Mouse (Mus musculus): Measurements from ENCODE around the gene Hpn.
A peak's percentile ranks its signal among the peaks of the same experiment; 100 is the strongest.

The Hpn gene

DNA sequence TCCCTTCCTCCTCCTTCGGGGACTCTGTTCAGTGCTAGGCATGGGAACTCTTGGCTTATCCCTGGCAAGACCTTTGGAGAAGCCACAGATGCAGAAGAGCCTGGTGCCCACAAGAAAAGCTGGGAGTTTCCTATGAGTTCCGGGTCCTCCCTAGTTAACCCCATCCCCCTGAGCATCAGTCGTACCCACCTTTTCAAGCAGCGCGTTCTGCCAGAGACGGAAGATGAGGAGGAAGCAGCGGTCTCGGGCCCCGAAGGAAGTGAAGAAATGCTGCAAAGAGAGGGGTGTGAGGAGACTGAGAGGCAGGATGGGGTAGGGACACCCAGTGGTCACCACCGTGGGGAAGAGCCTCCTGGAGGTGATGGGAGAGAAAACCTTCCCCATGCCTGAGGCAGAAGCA is 25.9 kb upstream of the Hpn start:
- no peak for DNase-seq (ENCODE audit: low spot score)

DNA sequence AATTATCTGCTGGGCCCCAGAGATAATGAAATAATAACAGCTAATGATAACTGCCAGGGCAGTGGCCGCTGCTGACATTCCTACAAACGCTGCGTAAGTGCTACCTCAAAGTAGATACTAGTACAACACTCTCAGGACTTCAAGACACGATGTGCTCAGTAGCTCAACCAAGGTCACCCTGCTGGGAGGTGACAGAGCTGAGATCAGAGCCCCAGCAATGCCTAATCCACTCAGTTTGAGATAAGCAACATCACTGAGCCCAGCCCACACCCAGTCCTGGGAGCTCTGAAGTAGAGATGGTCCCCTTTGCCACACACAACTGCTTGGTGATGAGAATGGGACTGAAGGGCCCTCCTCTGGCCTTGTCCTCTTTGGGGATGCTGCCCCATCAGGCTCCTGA is 25.2 kb upstream of the Hpn start:
- DNase-seq (ENCODE audit: low spot score): no peak

DNA sequence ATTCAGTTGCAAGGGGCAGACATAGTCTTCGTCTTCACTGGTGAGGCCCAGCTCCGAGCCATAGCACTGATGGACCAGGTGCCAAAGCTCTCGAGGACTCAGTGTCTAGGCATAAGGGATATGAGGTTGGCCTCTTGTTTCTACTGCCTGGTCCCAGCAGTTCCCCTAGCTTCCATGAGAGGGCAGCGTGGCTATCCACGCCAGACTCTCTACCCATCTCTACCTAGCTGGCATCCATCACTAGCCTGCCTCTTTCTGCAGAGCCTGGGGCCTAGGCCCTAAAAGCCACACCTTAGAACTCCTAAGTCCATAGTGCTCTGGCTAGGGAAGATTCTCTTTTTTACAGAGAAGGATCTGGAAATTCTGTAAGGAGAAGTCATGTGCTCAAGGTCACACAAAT is 24.7 kb upstream of the Hpn start:
- DNase-seq (ENCODE audit: low spot score): peak; percentile 61

DNA sequence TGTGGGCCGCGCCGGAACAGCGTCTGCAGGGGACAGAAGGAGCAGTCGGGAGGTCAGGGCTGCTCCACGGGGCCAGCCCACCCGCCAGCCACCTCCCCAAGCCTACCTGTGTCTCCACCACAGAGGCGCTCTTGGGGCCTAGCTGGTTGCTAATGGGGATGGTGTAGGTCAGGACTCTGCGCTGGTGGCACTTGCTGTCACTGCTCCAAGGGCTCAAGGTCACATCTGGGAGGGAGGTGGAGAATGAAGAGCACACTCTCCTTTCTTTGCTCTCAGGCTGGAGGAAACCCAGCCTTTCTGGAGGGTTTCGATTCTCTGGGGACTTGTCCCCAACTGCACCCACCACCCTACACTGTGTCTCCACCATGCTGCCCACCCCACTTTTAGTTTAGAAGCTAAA is 20.6 kb upstream of the Hpn start:
- no peak for DNase-seq (ENCODE audit: low spot score)

DNA sequence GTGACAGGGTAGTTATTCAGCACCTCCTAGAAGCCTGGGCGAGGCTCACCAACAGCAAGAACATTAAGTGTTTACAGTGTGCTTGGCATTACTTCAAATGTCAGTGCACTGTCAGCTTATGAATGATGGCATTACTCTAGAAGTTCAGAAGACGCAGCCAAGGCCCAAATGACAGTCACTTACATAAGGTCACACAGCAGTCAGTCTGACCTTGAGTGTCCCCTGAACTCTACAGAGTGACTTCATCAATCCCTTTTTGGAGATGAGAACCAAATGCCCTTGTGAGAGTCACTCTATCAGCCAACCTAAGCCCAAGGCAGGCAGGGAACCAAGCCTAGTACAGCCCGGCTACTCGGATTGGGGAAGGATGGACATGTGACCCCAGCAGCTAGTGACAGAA is 16.8 kb upstream of the Hpn start:
- DNase-seq (ENCODE audit: low spot score): no peak

DNA sequence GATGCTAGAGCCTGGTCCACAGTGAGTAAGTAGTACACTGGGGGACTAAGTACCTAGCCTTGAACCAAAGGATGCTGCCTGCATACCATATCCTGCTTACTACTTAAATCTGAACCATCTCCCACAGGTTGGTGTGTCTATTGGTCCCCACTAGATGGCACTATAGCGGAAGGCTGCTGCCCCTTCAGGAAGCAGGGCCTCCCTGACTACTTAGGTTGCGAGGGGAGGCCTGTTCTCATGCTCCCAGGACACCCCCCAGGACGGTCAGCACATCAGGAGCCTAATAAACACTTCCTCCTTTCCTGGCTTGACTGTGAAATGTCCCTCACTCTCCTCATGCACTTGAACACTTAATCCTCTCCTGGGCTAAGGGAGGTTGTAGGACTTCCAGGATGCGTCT is 15.8 kb upstream of the Hpn start:
- DNase-seq (ENCODE audit: low spot score): peak; percentile 76

DNA sequence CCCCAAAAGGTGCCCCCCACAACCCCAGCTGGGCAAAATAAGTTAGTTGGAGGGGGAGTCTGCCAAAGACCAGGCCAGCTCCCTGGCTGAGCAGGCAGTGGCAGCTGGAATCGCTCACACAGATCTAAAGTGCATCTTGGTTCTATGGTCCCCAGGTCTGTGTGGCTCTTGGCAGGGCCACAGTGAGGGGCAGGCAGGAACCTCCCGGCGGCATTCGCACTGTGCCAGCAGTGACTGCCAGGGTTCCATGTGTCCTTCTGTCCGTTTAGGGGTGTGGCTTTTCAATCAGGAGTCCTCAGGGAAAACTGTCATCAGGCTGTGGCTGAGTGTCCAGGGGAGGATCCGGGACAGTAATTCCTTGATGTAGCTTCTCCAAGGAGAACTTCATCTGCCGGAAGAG is 15.1 kb upstream of the Hpn start:
- DNase-seq (ENCODE audit: low spot score): no peak

DNA sequence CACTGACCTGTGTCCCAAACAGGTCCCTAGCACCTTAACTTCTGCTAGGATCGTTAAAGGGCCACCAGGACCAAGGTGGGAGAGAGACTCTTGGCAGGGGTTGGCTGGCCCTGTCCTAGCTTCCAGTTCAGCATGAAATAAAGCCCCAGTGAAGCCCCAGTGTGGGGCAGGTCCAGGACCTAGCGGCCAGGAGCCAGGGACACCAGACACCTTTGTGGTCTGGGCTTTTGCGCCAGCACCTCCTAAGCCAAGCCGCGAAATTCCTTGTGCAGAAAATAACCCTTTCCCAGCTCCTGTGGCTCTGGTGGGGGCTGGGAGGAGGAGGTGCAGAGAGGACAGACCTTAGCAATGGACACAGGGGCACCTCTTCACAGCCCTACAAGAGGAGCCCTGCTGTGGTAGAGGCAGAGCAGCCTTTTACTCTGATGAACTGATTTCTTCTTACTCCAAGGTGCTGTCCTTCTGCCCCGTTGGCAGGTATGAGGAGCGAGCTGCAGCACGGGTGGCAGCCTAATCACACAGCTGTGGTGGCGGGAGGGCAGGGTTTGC is 13.1 kb upstream of the Hpn start:
- no peak for DNase-seq (ENCODE audit: low spot score)

DNA sequence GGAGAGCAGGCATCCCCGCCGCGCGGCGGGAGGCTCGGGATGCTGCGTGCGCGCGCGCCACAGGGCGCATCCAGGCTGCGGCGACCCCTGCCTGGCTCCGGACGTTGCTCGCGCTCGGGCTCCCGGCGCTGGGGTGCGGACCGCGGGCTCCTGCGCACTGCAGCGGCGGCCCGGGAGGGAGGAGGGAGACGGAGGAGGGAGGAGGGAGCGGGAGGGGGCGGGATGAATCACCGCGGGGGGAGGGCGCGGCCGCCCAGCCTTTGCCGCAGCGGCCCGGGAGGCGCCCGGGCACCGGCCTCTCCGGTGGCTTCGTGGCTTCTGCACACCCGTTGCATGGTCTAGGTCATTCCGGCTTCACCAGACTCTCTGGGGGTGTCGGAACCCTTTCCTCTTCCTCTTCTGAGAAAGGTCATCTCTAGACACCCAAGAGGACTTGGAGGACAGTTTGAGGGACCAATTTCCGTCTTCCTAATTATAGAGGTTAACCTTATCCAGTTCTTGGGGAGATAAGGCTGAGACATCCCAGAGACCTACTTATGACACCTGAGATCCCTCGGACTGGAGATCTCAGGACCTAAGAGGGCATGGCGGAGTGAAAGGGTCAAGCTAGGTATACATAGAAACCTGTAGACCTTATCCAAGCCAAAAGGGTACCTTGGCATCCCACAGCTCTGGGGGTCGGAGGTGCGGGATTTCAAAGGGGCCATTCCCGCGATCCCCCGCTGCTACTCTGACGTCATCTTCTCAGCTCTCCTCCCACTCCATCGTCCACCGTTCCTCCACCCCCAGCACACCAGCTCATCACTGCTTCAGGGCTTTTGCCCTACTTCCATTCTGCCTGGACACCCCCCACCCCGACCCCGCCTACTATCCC is 12.0 kb upstream of the Hpn start, which contains the start of gene Scn1b:
Scn1b (minus strand) TSS at position 153 of the 874 bp plus-strand sequence.
- DNase-seq (ENCODE audit: low spot score): peak; percentile 40

DNA sequence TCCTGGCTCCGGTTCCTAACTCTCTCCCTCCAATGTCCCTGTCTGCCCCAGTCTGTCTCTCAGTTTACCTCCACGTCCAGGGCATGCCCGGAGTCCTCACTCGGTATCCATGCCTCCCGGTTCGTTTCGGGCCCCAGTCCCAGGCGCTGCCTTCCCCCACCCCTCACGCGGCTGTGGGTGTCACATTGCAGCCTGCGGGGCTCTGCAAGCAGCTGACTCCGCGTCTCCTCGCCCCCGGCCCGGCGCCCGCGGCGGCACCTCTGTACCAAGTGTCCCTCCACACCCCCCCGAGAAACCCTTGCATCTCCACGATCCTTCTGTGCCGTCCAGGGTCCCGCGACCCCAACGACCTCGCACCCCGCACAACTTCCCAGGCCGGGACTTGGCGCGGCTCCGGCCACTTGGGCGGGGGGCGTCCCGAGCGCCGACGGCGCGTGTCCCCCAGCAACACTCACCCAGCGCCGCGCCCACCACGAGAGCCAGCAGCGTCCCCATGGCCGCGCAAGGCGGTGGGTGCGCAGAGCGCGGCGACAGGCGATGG is 11.2 kb upstream of the Hpn start:
- no peak for DNase-seq (ENCODE audit: low spot score)

DNA sequence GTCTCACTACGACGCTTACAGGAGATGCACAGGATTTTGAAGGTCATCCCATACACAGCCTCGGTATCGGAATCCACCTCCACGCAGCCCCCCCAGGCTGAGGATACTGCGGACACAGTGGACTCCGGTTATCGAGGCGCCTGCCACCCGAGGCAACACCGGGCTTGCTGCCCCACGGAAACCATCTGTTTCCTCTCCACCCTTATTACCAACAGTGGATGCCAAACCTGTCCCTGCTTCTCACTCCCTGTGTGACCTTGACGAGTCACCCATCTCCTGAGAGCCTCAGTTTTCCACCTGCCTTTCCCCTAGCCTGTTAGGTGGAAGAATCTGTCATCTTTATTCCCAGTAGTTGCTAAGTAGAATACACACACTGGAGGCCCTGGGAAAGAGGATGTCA is 10.0 kb upstream of the Hpn start:
- DNase-seq (ENCODE audit: low spot score): no peak

DNA sequence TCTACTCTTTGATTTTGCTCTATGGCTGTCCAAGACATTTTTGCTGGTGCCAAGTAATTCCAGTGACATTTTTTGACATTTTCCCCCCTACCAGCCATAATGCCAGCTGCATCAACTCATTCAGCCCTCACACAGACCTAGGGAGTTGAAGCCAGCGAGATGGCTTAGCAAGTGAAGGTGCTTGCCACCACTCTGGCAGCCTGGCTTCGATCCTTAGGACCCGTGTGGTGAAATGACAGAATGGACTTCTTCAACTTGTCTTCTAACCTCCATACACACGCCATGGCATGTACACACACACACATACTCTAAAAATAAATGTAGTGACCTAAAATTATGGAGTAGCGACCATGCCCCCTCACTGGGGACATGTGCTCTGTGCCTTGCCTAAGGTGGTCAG is 9.3 kb upstream of the Hpn start:
- no peak for DNase-seq (ENCODE audit: low spot score)

DNA sequence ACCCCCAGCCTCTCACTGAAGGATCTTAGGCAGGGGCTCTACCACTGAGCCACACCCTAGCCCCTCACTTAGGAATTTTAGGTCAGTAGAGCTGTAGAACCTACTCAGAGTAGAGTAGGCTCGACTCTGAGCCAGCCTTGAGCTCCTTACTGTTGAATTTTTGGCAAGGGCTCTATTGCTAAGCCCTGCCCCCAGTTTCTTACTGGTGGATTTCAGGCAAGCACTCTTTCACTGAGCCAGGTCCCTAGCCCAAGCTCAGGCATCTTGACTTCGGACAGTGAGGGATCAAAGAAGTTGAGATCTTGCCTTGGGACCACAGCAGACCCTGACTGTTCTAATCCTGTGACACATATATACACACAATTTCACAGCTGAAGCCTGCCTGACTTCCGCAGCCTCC is 8.6 kb upstream of the Hpn start:
- no peak for DNase-seq (ENCODE audit: low spot score)

DNA sequence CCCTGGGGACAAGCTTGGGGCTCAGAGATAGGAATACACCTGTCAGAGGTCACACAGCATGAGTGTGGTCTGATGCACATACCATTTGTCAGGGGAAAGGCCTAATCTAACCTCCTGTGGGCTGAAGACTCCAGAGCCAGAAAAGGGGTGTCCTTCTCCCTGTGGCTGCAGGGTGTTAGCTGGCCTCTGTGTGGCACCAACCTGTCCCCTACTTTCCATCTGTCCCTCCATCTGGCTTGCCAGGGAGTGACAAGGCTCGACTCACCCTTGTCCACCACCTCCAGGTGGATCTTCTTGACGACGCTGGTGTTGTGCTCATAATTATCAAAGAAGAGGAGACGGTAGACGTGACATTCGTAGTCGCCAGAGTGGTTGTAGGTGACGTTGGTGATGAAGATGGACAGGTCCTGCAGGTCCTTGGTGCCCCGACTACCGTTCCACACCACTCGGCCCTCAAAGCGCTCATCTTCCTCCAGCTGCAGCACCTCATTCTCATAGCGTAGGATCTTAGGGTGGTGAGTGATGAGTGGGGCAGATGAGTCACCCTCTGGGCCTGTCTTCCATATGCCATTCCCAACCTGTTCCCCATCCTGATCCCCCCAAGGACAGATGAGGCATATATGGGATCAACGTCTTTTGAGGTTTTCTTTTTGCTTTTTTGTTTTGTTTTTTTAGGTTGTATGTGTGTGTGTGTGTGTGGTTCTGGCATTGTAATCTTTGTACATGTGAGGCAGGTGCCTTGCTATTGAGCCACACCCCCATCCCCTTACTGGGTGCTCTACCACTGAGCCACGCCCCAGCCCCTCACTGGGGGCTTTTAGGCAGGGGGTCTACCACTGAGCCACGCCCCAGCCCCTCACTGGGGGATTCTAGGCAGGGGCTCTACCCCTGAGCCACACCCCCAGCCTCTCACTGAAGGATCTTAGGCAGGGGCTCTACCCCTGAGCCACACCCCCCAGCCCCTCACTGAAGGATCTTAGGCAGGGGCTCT is 7.8 kb upstream of the Hpn start:
- DNase-seq (ENCODE audit: low spot score): no peak

DNA sequence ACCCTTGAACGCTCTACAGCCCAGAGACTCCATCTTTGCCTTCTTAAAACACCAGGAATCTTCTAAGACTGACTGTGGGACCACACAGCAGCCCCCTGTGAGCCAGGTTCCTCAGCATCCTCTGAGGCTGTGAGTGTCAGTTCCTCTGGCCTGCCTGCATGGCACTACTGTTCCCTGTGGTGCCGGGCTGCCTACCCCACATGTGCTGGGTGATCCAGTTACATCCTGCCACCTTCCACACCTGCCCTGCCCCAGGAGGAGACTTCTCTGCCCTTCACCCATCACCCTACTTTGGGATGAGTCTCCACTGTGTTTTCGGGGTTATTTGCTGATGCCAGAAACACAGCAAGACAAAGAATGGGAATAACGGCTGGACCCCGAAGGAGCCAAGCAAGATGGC is 4.5 kb upstream of the Hpn start:
- DNase-seq (ENCODE audit: low spot score): no peak

DNA sequence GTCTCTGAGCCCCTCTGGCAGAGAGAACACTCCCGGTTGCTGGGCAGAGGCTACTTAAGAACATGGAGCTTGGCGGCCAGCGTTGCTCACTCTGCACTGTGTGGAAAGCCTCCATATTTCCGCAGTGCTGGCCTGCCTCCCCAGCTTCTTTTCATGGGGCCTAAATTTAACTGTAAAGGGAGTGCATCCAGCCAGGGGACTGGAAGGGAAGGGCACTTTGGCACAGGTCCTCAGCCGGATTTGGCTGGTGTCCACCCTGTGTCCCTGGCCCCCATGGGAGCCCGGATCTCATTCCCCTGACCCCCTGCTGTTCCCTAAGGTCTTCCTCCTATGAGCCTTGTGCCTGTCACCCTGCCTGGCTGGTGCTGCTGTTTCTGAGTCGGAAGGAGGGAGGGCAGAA is 3.4 kb upstream of the Hpn start:
- no peak for DNase-seq (ENCODE audit: low spot score)

DNA sequence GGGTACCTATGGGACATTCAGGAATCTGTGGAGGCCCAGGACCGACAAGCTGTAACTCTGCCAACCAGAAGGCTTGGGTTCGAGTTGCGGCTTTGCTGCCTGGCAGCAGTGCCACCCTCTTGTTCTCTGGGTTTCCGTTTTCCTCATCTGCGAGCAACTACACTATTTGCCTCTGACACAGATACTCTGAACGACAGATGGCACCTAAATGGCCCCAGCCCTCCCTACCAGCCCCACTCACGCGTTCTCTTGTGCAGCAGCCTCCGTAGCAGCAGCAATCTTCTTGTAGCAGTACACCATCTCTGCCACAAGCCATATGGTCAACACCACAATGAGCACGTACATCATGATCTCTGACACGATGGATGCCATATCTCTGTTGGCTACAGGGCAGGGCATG is 2.4 kb upstream of the Hpn start:
- no peak for DNase-seq (ENCODE audit: low spot score)

DNA sequence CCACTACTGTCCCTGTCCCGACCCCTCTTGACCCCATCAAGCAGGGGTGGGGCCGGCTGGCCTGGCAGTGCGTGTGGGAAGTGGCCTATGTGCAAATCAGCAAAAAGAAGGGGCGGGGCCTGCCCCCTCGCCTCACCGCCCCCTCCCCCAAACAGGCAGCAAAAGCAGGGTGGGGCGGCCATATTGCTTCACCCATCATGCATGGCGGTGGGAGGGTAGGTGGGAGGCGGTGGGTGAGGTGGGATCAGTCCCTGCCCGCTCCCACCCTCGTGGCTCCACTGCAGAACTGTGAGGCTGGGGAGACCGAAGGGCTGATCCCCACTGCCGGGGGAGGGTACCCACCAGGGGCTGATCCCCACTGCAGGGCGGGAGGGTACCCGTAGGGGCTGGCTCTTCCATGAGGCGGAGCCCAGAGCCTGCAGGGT is 1.6 kb upstream of the Hpn start:
- DNase-seq (ENCODE audit: low spot score): peak; percentile 42

DNA sequence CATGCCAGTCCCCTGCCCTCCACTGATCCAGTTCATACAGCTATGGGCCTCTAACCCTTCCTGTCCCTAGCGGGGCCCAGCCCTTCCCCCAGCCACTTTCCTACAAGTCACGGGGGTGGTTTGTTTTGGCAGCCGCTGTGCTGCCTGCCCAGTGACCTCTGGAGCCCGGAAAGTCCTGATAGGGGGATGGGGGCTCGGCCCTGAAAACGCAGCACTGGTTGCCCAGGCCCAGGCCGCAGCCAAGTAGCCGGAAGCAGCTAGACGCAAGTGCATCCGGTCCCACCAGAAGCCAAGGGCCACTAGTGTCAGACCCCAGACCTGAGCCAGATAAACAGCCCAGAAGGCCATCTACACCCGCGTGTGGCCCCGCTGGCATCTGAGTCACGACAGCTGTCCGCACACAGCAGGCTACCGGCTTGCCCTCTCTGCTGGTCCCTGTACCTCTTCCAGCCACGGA is 525 bp upstream of the Hpn start:
- DNase-seq (ENCODE audit: low spot score): peak; percentile 64

DNA sequence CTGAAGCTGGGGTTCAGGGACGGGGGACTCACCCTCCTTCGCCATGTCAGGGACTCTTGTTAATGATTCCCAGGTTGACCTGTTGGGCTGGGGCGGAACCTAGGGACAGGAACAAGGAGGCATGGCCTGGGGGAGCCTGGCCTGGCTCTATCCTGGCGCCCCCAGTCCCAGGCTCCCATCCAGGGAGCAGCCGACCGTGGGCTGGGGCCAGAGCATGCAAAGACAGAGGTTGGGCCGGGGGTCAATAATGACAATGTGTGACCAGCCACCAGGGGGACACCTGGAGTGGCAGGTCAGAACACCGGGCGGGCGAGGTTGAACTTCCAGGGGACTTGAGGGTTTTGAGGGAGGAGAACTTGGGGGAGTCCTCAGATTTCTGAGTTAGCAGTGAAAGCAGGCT is 444 bp downstream of the Hpn start:
- DNase-seq (ENCODE audit: low spot score): no peak

DNA sequence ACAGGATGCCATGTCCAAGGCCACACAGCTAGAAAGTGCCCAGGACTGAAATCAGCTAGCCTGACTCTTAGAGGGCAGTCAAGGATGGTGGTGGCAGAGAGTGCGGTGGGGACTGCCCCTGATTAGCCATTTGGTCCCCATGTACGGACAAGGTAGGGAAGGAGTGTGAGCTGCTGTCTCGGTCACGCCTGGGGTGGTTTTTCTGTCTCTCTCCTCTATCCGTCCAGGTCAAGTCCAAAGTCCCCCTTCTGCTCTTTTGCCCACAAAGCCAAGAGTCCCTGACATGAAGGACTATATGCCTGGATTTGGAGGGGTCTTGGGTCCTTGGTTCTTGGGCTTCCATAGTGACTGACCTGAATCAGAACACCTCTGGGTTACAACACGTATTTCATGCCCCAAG is 1.3 kb downstream of the Hpn start:
- DNase-seq (ENCODE audit: low spot score): no peak

DNA sequence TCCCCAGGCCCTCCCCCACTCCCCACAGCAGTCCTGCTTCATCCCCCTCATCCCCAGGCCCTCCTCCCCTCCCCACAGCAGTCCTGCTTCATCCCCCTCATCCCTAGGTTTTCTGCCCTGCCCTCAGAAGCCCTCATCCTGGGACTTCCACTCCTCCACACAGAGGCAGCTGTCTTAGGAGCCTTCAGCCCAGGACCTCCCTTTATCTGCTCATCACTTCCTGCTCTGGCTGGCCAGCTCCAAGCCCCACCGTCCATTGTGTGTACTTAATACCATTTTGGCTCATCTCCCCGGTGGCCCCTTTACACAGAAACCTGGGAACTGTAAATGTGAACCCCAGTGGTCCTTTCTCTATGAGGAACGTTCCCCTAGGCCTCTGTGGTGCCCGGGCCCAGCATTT is 3.1 kb downstream of the Hpn start:
- no peak for DNase-seq (ENCODE audit: low spot score)
